Mouse (Mus musculus): ENCODE measurements around the gene Abhd2.

GRCm38 (mm10) chr7:79394666-79395065, 121.7 kb downstream of the Abhd2 start:
- TF ChIP-seq POLR2A (IDR thresholded peaks at IDR 0.05; ENCODE audit: extremely low read depth, insufficient read depth, low read length), result no peak
- TF ChIP-seq CTCF (IDR thresholded peaks at IDR 0.05; ENCODE audit: extremely low read depth, insufficient read depth, low read length), result no peak
